Mouse (Mus musculus): ENCODE results near the gene 4930469K13Rik. TPM values are rescaled to one million over a fixed set of nuclear protein-coding genes. Genes with fewer than 3 reads are reported as not detected.

4930469K13Rik gene
- total and polyA plus RNA-seq, 3 experiments = 0.23 to 0.29 TPM; not detected in 1

DNA sequence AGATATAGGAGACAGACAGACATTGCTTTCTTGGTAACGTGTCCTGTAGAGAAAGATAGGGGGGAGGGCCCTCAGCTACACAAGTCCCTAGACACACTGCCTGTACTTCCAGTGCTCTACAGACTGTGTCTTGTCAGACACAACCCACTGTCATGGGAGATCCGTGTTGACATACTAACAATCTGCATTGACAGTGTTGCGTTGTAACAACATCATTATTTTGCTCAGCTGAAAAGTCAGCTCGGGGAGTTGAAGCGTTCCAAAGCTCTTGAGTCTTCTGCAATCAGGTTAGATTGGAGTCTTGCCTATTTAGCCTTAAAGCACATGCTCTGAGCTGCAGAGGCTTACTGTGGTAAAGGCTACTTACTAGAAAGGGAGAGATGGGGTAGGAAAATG lies 50.8 kb downstream of the 4930469K13Rik start (continued):
- no peak for TF ChIP-seq E2F4 (IDR thresholded peaks at IDR 0.05; ENCODE audit: borderline replicate concordance, low read depth, low read length)
- TF ChIP-seq USF2 (IDR thresholded peaks at IDR 0.05; ENCODE audit: borderline replicate concordance in 1 of 2, insufficient read depth in 1 of 2, low read depth in 1 of 2, low read length in 2 of 2) = no peak
- TF ChIP-seq MEF2A (IDR thresholded peaks at IDR 0.05; ENCODE audit: extremely low read depth, insufficient replicate concordance, low read depth, low read length, poor library complexity, severe bottlenecking) = no peak
- no peak for TF ChIP-seq UBTF (IDR thresholded peaks at IDR 0.05; ENCODE audit: borderline replicate concordance, insufficient read depth, low read depth, low read length)
- no peak; a peak in 1 of 4 replicates for TF ChIP-seq EP300 (IDR thresholded peaks at IDR 0.05; ENCODE audit: low read depth in 1 of 2, low read length in 2 of 2)

DNA sequence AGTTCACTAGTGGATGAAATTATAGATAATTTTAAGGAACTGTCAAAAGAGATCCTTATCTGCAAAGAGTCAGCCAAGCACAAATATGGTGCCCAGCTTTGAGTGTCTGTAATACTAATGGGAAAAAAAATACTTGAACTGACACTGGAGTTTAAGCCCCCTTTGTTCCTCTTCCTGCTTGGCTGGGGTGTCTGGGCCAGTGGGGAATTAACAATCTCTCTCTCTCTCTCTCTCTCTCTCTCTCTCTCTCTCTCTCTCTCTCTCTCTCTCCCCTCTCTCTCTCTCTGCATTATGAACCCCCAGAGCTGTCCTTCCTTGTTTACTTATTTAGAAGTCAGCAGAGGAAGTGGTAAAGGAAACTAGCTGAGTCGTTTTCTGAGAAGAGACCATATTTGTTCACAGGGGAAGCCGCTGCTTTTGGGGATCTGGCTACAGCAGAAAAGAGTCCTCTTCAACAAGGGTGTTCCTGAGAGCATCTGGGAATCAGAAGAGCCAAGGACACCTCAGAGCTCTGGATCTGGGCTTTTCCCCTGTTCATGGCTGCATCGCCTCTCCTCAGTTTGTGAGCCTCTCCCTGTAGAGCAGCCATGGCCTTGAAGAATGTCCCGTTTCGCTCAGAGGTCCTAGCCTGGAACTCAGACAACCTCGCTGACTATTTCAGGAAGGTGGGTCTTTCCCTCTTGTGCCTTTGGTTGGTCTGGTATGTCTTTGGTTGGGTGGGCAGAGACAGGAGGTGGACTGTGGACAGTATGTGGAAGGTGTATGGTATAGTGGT lies 51.4 kb downstream of the 4930469K13Rik start, which contains the start of gene Lcp2:
Lcp2 (plus strand) TSS at position 154 of the 775 bp plus-strand sequence.
- DNase-seq (ENCODE audit: low read depth, low spot score) = peak; percentile 87
- peaks cover 26 to 41% of the 10 kb centered on the region in 2 experiments for H3K4me1 ChIP-seq (ENCODE audit: control insufficient read depth in 1 of 2, insufficient read depth in 2 of 2, low read length in 2 of 2)
- H3K79me2 ChIP-seq (ENCODE audit: control insufficient read depth, insufficient read depth, low read length, poor library complexity) = peaks cover 42% of the 10 kb centered on the region
- peak within 1 kb of the TSS; percentile 84 to 87 for H3K4me3 ChIP-seq (ENCODE audit: control insufficient read depth in 1 of 2, insufficient read depth in 1 of 2, low read depth in 2 of 2, low read length in 2 of 2)
- H3K27ac ChIP-seq (ENCODE audit: control insufficient read depth, low read depth, low read length) = peak within 1 kb of the TSS; percentile 95
- no peaks in the 10 kb centered on the region for H3K27me3 ChIP-seq (ENCODE audit: control insufficient read depth in 1 of 2, insufficient read depth in 2 of 2, low read length in 2 of 2)
- peaks cover 8 to 46% of the 10 kb centered on the region in 2 experiments for H3K36me3 ChIP-seq (ENCODE audit: control insufficient read depth in 1 of 2, insufficient read depth in 2 of 2, low read length in 2 of 2)
- H3K9ac ChIP-seq (ENCODE audit: control insufficient read depth, low read depth, low read length, poor library complexity, severe bottlenecking) = peak within 1 kb of the TSS; percentile 85
- H3K9me3 ChIP-seq (replicated peaks; ENCODE audit: insufficient read depth, low read length) = no peaks in the 10 kb centered on the region
- no peak; the same call in 1 of the 2 replicates for TF ChIP-seq MAX (IDR thresholded peaks at IDR 0.05; ENCODE audit: low read length)
- TF ChIP-seq USF2 (IDR thresholded peaks at IDR 0.05; ENCODE audit: borderline replicate concordance in 1 of 2, insufficient read depth in 1 of 2, low read depth in 1 of 2, low read length in 2 of 2) = no peak
- TF ChIP-seq ZNF384 (IDR thresholded peaks at IDR 0.05; ENCODE audit: low read depth, low read length) = peak; percentile 82
- peak; percentile 52; the same call in 1 of the 2 replicates for TF ChIP-seq CHD1 (IDR thresholded peaks at IDR 0.05; ENCODE audit: low read depth, low read length)
- TF ChIP-seq UBTF (IDR thresholded peaks at IDR 0.05; ENCODE audit: borderline replicate concordance, insufficient read depth, low read depth, low read length) = no peak
- TF ChIP-seq KAT2A (conservative IDR thresholded peaks at IDR 0.05; ENCODE audit: low read depth, low read length) = no peak
- no peak for TF ChIP-seq RCOR1 (IDR thresholded peaks at IDR 0.05; ENCODE audit: low read depth, low read length)
- TF ChIP-seq SMC3 (IDR thresholded peaks at IDR 0.05; ENCODE audit: low read depth, low read length) = peak; percentile 13; the same call in 1 of the 2 replicates
- TF ChIP-seq POLR2AphosphoS5 (IDR thresholded peaks at IDR 0.05; ENCODE audit: borderline replicate concordance, low read depth, low read length) = no peak
- no peak for TF ChIP-seq MAFK (IDR thresholded peaks at IDR 0.05; ENCODE audit: borderline replicate concordance, low read depth, low read length)
- TF ChIP-seq CHD2 (IDR thresholded peaks at IDR 0.05; ENCODE audit: low read length) = no peak
- TF ChIP-seq HCFC1 (IDR thresholded peaks at IDR 0.05; ENCODE audit: low read depth, low read length) = peak; percentile 62; the same call in 1 of the 2 replicates
- TF ChIP-seq CTCF (IDR thresholded peaks at IDR 0.05 in 2 of 3, conservative IDR thresholded peaks at IDR 0.05 in 1 of 3; ENCODE audit: control insufficient read depth in 1 of 3, insufficient read depth in 1 of 3, low read depth in 2 of 3, low read length in 3 of 3, poor library complexity in 1 of 3, severe bottlenecking in 1 of 3) = no peak
- no peak for TF ChIP-seq POLR2AphosphoS2 (IDR thresholded peaks at IDR 0.05; ENCODE audit: low read length)
- TF ChIP-seq MAZ (IDR thresholded peaks at IDR 0.05; ENCODE audit: low read depth, low read length) = no peak
- TF ChIP-seq MYC (IDR thresholded peaks at IDR 0.05; ENCODE audit: low read depth, low read length) = no peak; the same call in 1 of the 2 replicates
- no peak; the same call in 1 of the 2 replicates for TF ChIP-seq TCF12 (IDR thresholded peaks at IDR 0.05; ENCODE audit: low read depth, low read length)
- TF ChIP-seq ETS1 (IDR thresholded peaks at IDR 0.05; ENCODE audit: low read depth, low read length) = peak; percentile 68; the same call in 1 of the 2 replicates
- no peak for TF ChIP-seq ZC3H11A (IDR thresholded peaks at IDR 0.05; ENCODE audit: low read depth, low read length)
- peak; percentile 89 for TF ChIP-seq GATA1 (IDR thresholded peaks at IDR 0.05; ENCODE audit: low read depth, low read length)
- TF ChIP-seq TBP (IDR thresholded peaks at IDR 0.05; ENCODE audit: low read depth, low read length) = peak; percentile 70
- TF ChIP-seq MEF2A (IDR thresholded peaks at IDR 0.05; ENCODE audit: extremely low read depth, insufficient replicate concordance, low read depth, low read length, poor library complexity, severe bottlenecking) = no peak
- TF ChIP-seq ZKSCAN1 (IDR thresholded peaks at IDR 0.05; ENCODE audit: low read depth, low read length) = no peak
- TF ChIP-seq MYB (IDR thresholded peaks at IDR 0.05; ENCODE audit: low read depth, low read length) = no peak
- peak; percentile 47; the same call in 1 of the 2 replicates for TF ChIP-seq ELF1 (IDR thresholded peaks at IDR 0.05; ENCODE audit: low read depth, low read length)
- peak in 1 of 2 experiments; percentile 67; a peak in 2 of 4 replicates for TF ChIP-seq POLR2A (IDR thresholded peaks at IDR 0.05; ENCODE audit: control insufficient read depth in 1 of 2, insufficient read depth in 1 of 2, low read depth in 1 of 2, low read length in 2 of 2, poor library complexity in 1 of 2)
- TF ChIP-seq MXI1 (IDR thresholded peaks at IDR 0.05; ENCODE audit: low read depth, low read length) = no peak
- TF ChIP-seq ZMIZ1 (IDR thresholded peaks at IDR 0.05; ENCODE audit: low read depth, low read length) = 0 out of 2 replicates have a peak, but pooled peaks have one; percentile 79
- no peak for TF ChIP-seq RAD21 (IDR thresholded peaks at IDR 0.05; ENCODE audit: low read depth, low read length)
- TF ChIP-seq JUND (IDR thresholded peaks at IDR 0.05; ENCODE audit: low read depth, low read length) = peak; percentile 99
- peak; percentile 20 to 74 for TF ChIP-seq EP300 (IDR thresholded peaks at IDR 0.05; ENCODE audit: low read depth in 1 of 2, low read length in 2 of 2)

Measured in MEL (cell line).